Mouse (Mus musculus): ENCODE results near the gene Ndrg4. TPM values are rescaled to one million over a fixed set of nuclear protein-coding genes. Genes with fewer than 3 reads are reported as not detected.

Gene Ndrg4
- total RNA-seq, 1 experiment = 9.4 TPM

DNA sequence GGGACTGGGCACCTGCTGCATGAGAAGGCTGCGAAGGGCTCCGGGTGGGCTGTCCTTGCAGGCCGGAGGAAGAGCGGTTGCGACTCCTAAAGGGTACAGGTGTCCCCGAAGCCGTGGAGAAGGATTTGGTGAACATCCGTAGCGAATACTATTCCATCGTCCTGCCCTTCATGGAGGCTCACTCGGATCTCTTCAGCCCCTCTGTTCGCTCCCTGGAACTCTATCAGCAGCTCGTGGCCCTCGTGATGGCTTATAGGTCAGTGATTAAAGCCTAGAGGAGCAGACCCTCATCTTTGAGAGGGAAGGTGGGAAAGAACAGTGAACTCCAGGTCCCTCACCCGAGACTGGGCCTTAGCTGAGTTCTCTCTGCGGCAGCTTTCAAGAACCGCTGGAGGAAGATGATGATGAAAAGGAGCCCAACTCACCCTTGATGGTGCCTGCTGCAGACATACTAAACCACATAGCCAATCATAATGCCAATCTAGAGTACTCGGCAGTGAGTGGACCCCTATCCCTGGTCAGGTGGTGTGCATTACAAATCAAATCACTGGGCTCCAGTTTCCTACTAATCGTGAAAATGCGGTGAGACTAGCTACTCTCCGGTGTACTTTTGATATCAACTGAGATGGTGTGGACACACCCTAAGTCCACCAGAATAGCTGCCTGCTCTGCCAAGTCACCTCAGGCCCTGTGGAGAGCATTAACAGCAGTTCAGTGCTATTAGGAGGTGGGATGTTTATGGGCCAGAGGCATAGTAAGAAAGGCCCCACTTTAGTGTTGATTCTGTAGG, 40.0 kb downstream of the Ndrg4 start:
- Histone ChIP-seq H3K9ac (ENCODE audit: insufficient read depth, low read depth, low read length, poor library complexity, severe bottlenecking) (peak overlapping the region; percentile 96), H3K4me1 (ENCODE audit: control insufficient read depth in 2 of 2, insufficient read depth in 2 of 2, low read length in 2 of 2, poor library complexity in 1 of 2) (peaks cover 2 to 17% of the 10 kb centered on the region in 2 experiments), H3K9me3 (ENCODE audit: control insufficient read depth, insufficient read depth, low read depth, low read length) (no peaks in the 10 kb centered on the region), H3K27ac (ENCODE audit: insufficient read depth, low read depth, low read length, poor library complexity, severe bottlenecking) (no peak overlapping the region), H3K4me3 (ENCODE audit: insufficient read depth in 1 of 2, low read depth in 1 of 2, low read length in 2 of 2, poor library complexity in 1 of 2, severe bottlenecking in 1 of 2) (peak overlapping the region; percentile 92 to 96), H3K36me3 (ENCODE audit: control insufficient read depth, insufficient read depth, low read length, poor library complexity, severe bottlenecking) (peaks cover 24% of the 10 kb centered on the region)
- in situ Hi-C loops (cut with MboI; ENCODE audit: low sequenced_read_pairs in 2 of 2, unreplicated experiment in 2 of 2) = no loop called here
- no peak for DNase-seq (ENCODE audit: low read depth, low spot score)
- no peak for TF ChIP-seq MAFK (IDR thresholded peaks at IDR 0.05; ENCODE audit: insufficient read depth, low read depth, low read length)
- TF ChIP-seq CHD2 (IDR thresholded peaks at IDR 0.05; ENCODE audit: low read depth, low read length) = no peak
- no peak for TF ChIP-seq ZC3H11A (IDR thresholded peaks at IDR 0.05; ENCODE audit: borderline replicate concordance, low read depth, low read length)
- TF ChIP-seq HCFC1 (IDR thresholded peaks at IDR 0.05; ENCODE audit: borderline replicate concordance, insufficient read depth, low read length) = no peak
- no peak for TF ChIP-seq ZNF384 (IDR thresholded peaks at IDR 0.05; ENCODE audit: low read depth, low read length)

DNA sequence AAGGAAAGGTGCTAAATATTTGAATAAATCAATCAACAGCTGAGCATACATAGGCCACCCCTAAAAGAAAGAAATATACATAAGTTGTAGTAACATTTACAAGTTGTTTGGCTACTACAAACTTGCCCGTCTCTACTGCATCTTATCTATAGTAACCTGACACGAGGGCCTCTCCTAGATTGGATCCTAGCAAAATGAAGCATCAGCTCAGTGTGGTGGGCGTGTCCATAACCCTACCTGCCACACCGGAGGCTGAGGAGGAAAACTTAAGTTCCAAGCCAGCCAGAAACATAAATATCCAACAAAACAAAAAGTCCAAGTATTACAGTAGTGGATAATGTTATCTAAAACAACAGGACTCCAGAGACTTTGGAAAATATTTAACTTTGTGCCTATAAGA, 50.8 kb downstream of the Ndrg4 start:
- peaks cover 47% of the 10 kb centered on the region for H3K36me3 ChIP-seq (ENCODE audit: control insufficient read depth, insufficient read depth, low read length, poor library complexity, severe bottlenecking)
- in situ Hi-C loops (cut with MboI; ENCODE audit: low sequenced_read_pairs in 2 of 2, unreplicated experiment in 2 of 2) = loop anchor here in 1 of 2 experiments (5.0 kb wide), 1 partner anchor 35 kb away; no protein-coding TSS in a partner anchor
- TF ChIP-seq ZC3H11A (IDR thresholded peaks at IDR 0.05; ENCODE audit: borderline replicate concordance, low read depth, low read length) = no peak
- TF ChIP-seq CHD2 (IDR thresholded peaks at IDR 0.05; ENCODE audit: low read depth, low read length) = no peak
- no peak for TF ChIP-seq MAFK (IDR thresholded peaks at IDR 0.05; ENCODE audit: insufficient read depth, low read depth, low read length)
- no peak for TF ChIP-seq HCFC1 (IDR thresholded peaks at IDR 0.05; ENCODE audit: borderline replicate concordance, insufficient read depth, low read length)
- TF ChIP-seq ZNF384 (IDR thresholded peaks at IDR 0.05; ENCODE audit: low read depth, low read length) = no peak
- no peak for DNase-seq (ENCODE audit: low read depth, low spot score)
- H3K9me3 ChIP-seq (ENCODE audit: control insufficient read depth, insufficient read depth, low read depth, low read length) = no peaks in the 10 kb centered on the region
- no peaks in the 10 kb centered on the region for H3K4me1 ChIP-seq (ENCODE audit: control insufficient read depth in 2 of 2, insufficient read depth in 2 of 2, low read length in 2 of 2, poor library complexity in 1 of 2)
- no peak overlapping the region for H3K4me3 ChIP-seq (ENCODE audit: insufficient read depth in 1 of 2, low read depth in 1 of 2, low read length in 2 of 2, poor library complexity in 1 of 2, severe bottlenecking in 1 of 2)
- no peak overlapping the region for H3K27ac ChIP-seq (ENCODE audit: insufficient read depth, low read depth, low read length, poor library complexity, severe bottlenecking)
- no peak overlapping the region for H3K9ac ChIP-seq (ENCODE audit: insufficient read depth, low read depth, low read length, poor library complexity, severe bottlenecking)

DNA sequence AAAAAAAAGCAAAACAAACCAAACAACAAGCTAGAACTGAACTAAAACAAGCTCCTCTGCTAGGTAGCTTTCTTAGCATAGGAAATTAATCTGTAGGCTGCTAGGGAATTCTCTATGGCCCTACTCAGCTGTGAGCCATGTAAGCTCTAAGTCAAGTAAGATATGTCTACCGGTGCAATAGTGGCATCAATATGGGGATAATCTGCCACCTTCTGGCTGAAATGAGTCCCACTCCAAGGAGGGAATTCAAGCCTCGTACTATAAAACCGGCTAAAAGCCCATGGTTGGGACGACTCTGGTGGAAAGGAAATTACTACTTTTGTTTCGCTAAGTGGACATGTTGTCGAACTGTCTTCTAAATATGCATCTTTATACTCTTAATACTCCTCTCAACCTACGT, 61.8 kb downstream of the Ndrg4 start:
- Histone ChIP-seq H3K4me3 (ENCODE audit: insufficient read depth in 1 of 2, low read depth in 1 of 2, low read length in 2 of 2, poor library complexity in 1 of 2, severe bottlenecking in 1 of 2) (no peak overlapping the region), H3K9ac (ENCODE audit: insufficient read depth, low read depth, low read length, poor library complexity, severe bottlenecking) (no peak overlapping the region), H3K27ac (ENCODE audit: insufficient read depth, low read depth, low read length, poor library complexity, severe bottlenecking) (no peak overlapping the region), H3K36me3 (ENCODE audit: control insufficient read depth, insufficient read depth, low read length, poor library complexity, severe bottlenecking) (peaks cover 46% of the 10 kb centered on the region), H3K4me1 (ENCODE audit: control insufficient read depth in 2 of 2, insufficient read depth in 2 of 2, low read length in 2 of 2, poor library complexity in 1 of 2) (no peaks in the 10 kb centered on the region), H3K9me3 (ENCODE audit: control insufficient read depth, insufficient read depth, low read depth, low read length) (no peaks in the 10 kb centered on the region)
- in situ Hi-C loops (cut with MboI; ENCODE audit: low sequenced_read_pairs in 2 of 2, unreplicated experiment in 2 of 2) = no loop called here
- no peak for DNase-seq (ENCODE audit: low read depth, low spot score)
- TF ChIP-seq ZNF384 (IDR thresholded peaks at IDR 0.05; ENCODE audit: low read depth, low read length) (no peak), HCFC1 (IDR thresholded peaks at IDR 0.05; ENCODE audit: borderline replicate concordance, insufficient read depth, low read length) (no peak), CHD2 (IDR thresholded peaks at IDR 0.05; ENCODE audit: low read depth, low read length) (no peak), MAFK (IDR thresholded peaks at IDR 0.05; ENCODE audit: insufficient read depth, low read depth, low read length) (no peak), ZC3H11A (IDR thresholded peaks at IDR 0.05; ENCODE audit: borderline replicate concordance, low read depth, low read length) (no peak)

DNA sequence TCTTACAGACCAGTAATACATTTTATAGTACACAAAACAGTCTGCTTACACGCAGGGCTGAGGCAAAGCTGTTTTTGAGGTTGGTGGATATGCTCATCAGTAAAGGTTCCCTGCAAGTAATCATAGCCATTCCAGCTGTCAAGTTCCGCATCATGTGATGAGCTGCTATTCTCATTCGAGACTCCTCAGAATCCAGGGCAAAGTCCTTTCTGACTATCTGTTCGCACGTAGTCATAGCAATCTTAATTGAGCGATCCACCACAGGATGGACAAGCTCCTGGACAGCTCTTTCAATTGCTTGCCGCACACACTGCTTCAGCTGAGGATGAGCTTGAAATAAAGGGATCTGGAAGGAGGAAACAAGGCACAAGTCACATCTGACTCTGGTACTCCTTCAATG, 65.0 kb downstream of the Ndrg4 start:
- peaks cover 44% of the 10 kb centered on the region for H3K36me3 ChIP-seq (ENCODE audit: control insufficient read depth, insufficient read depth, low read length, poor library complexity, severe bottlenecking)
- no peak for DNase-seq (ENCODE audit: low read depth, low spot score)
- no peak overlapping the region for H3K9ac ChIP-seq (ENCODE audit: insufficient read depth, low read depth, low read length, poor library complexity, severe bottlenecking)
- no peak overlapping the region for H3K4me3 ChIP-seq (ENCODE audit: insufficient read depth in 1 of 2, low read depth in 1 of 2, low read length in 2 of 2, poor library complexity in 1 of 2, severe bottlenecking in 1 of 2)
- no peak overlapping the region for H3K27ac ChIP-seq (ENCODE audit: insufficient read depth, low read depth, low read length, poor library complexity, severe bottlenecking)
- in situ Hi-C loops (cut with MboI; ENCODE audit: low sequenced_read_pairs in 2 of 2, unreplicated experiment in 2 of 2) = no loop called here
- no peaks in the 10 kb centered on the region for H3K9me3 ChIP-seq (ENCODE audit: control insufficient read depth, insufficient read depth, low read depth, low read length)
- H3K4me1 ChIP-seq (ENCODE audit: control insufficient read depth in 2 of 2, insufficient read depth in 2 of 2, low read length in 2 of 2, poor library complexity in 1 of 2) = no peaks in the 10 kb centered on the region
- TF ChIP-seq HCFC1 (IDR thresholded peaks at IDR 0.05; ENCODE audit: borderline replicate concordance, insufficient read depth, low read length) = no peak
- TF ChIP-seq CHD2 (IDR thresholded peaks at IDR 0.05; ENCODE audit: low read depth, low read length) = no peak
